Mouse (Mus musculus): ENCODE measurements around the gene Inf2.
A peak's percentile ranks its signal among the peaks of the same experiment; 100 is the strongest.

DNA sequence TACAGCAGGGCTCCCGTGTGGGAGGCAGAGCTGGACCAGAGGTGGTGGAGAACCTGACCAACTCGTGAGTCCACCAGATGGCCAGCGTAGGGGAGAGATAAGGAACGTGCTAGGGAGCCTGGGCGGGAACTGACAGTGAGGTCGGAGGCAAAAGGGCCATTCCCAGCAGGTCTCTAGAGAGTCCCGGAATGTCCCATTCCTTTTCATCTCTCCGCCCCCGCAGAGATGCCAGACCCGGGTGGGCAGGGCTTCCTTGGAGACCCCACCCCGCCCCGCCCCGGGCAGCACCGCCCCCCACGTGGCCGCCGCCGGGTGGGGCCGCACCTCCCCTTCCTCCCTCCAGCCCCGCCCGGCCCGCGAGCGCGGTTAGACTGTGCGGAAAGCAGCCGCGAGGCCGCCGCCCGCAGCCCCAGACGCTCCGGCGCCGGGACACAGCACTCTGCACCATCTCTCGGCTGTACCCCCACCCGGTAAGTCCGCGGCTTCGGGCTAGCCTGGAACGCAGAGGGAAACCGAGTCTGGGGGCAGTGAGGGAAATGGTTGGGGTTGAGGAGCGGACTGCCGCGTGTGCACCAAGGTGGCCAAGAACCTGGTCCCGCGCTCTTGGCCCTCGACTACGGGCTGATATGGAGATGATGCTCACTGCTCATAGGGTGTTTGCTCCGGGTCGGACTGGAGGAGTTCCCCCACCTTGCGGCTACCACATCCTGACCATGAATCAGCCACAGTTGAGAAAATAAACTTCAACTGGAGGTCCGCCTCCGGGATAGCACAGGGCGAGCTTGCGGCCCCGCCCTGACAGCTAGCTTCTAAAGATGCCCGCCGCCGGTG lies at the start of gene Inf2:
- TF ChIP-seq CTCF (IDR thresholded peaks at IDR 0.05 in 2 of 3, conservative IDR thresholded peaks at IDR 0.05 in 1 of 3; ENCODE audit: control insufficient read depth in 1 of 3, insufficient read depth in 1 of 3, low read depth in 2 of 3, low read length in 3 of 3, poor library complexity in 1 of 3, severe bottlenecking in 1 of 3) (no peak), POLR2A (IDR thresholded peaks at IDR 0.05; ENCODE audit: control insufficient read depth in 1 of 2, insufficient read depth in 1 of 2, low read depth in 1 of 2, low read length in 2 of 2, poor library complexity in 1 of 2) (peak in 1 of 2 experiments; percentile 97; a peak in 2 of 4 replicates), SMC3 (IDR thresholded peaks at IDR 0.05; ENCODE audit: low read depth, low read length) (peak; percentile 23; the same call in 1 of the 2 replicates), MYC (IDR thresholded peaks at IDR 0.05; ENCODE audit: low read depth, low read length) (peak; percentile 93), POLR2AphosphoS5 (IDR thresholded peaks at IDR 0.05; ENCODE audit: borderline replicate concordance, low read depth, low read length) (no peak), RAD21 (IDR thresholded peaks at IDR 0.05; ENCODE audit: low read depth, low read length) (no peak), KAT2A (conservative IDR thresholded peaks at IDR 0.05; ENCODE audit: low read depth, low read length) (no peak), TAL1 (IDR thresholded peaks at IDR 0.05; ENCODE audit: low read length) (no peak), E2F4 (IDR thresholded peaks at IDR 0.05; ENCODE audit: borderline replicate concordance, low read depth, low read length) (peak; percentile 48; the same call in 1 of the 2 replicates), TCF12 (IDR thresholded peaks at IDR 0.05; ENCODE audit: low read depth, low read length) (peak; percentile 66; the same call in 1 of the 2 replicates), MAX (IDR thresholded peaks at IDR 0.05; ENCODE audit: low read length) (peak; percentile 86)

Data from MEL (cell line).